Mouse (Mus musculus) G1E (cell line): Measurements from ENCODE around the gene Gng7.
A peak's percentile ranks its signal among the peaks of the same experiment; 100 is the strongest.

ENCODE experiments used
- CTCF ChIP-seq: IDR thresholded peaks from 2 replicates; pipeline ENCODE4 v1.5.1; 2012; ENCODE audit warnings: low read depth, low read length, inconsistent platforms, mixed read lengths
- GATA1 ChIP-seq: IDR thresholded peaks from 2 replicates; pipeline ENCODE4 v1.6.1; 2012; ENCODE audit warnings: borderline replicate concordance, low read length, inconsistent platforms, mixed read lengths
- GATA2 ChIP-seq: IDR thresholded peaks from 2 replicates; pipeline ENCODE4 v1.6.1; 2012; ENCODE audit warnings: low read depth, low read length, inconsistent platforms, borderline replicate concordance
- POLR2AphosphoS5 ChIP-seq: IDR thresholded peaks from 2 replicates; pipeline ENCODE4 v1.6.1; 2012; ENCODE audit warnings: low read depth, low read length, inconsistent platforms; ENCODE audit not compliant: insufficient replicate concordance
- TAL1 ChIP-seq: conservative IDR thresholded peaks from 2 replicates; pipeline ENCODE4 v1.6.1; 2012; ENCODE audit warnings: low read depth, low read length, inconsistent platforms, mixed read lengths

- peak; percentile 5; the same call in 1 of the 2 replicates for TF ChIP-seq CTCF
- no peak for TF ChIP-seq GATA1
- no peak for TF ChIP-seq GATA2
- no peak for TF ChIP-seq POLR2AphosphoS5
- no peak for TF ChIP-seq TAL1
Observed at GRCm38 (mm10) chr10:80928586-80929298, 86.0 kb downstream of the Gng7 start.
